Mouse (Mus musculus) megakaryocyte progenitor cell, adult 5-6 weeks (primary cell): ENCODE measurements around the gene Castor2. TPM values are rescaled to one million over a fixed set of nuclear protein-coding genes. Genes with fewer than 3 reads are reported as not detected.

Experiments used
- ATAC-seq: replicated peaks from 2 replicates; pipeline ENCODE4 v1.8.0; 2016; ENCODE audit warnings: mild to moderate bottlenecking, moderate TSS enrichment, inconsistent platforms; ENCODE audit not compliant: poor library complexity
- total RNA-seq, 2 experiments: library from RNA; stranded (forward) in 1 of 2; stranded (reverse) in 1 of 2; fragments of 157-497, 149-512 nt in 1 of 2; fragments of 200-1000 nt in 1 of 2; gene quantifications; 2 replicates each; pipeline versions ENCODE4 v1.2.3 to v1.2.4; 2015 to 2017

Castor2 gene
- total RNA-seq, 2 experiments from 2014 or later = 0.54 to 2.7 TPM

DNA sequence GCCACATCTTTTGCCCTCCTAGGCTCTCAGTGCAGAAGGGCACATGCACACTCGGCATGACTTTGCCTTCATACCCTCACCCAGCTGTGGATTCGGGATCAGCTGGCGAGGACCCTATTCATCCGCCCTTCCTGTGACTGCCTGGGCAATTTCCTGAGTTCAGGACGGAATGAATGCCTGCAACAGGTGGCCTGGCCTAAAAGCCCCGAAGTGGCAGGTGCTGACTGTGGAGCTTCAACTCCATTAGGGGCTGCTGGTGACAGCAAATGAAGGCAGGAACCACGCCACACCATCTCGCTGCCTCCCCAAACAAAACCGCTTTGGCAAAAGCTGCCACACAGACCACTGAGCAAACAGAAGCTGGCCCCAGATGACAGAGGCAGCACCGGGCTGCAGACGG lies 52.4 kb downstream of the Castor2 start:
- no peak for ATAC-seq

DNA sequence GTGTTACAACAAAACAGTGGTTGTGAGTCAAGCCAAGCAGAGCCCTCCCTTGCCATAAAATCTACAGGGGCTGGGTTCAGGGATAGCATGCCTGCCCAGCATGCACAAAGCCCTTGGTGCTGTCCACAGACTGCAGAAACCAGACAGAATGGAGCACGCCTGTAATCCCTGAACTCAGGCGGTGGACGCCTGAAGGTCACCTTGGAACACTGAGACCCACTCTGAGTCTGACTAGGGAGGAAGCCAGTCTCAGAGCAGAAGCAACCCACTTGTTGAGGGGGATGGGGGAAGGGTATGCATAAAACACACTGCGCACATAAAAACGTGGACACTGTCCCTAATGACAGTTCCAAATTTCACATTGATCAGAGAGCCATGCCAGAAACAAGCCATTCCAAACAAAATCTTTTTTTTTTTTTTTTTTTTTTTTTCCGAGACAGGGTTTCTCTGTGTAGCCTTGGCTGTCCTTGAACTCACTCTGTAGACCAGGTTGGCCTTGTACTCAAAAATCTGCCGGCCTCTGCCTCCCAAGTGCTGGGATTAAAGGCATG lies 56.5 kb downstream of the Castor2 start:
- no peak for ATAC-seq

DNA sequence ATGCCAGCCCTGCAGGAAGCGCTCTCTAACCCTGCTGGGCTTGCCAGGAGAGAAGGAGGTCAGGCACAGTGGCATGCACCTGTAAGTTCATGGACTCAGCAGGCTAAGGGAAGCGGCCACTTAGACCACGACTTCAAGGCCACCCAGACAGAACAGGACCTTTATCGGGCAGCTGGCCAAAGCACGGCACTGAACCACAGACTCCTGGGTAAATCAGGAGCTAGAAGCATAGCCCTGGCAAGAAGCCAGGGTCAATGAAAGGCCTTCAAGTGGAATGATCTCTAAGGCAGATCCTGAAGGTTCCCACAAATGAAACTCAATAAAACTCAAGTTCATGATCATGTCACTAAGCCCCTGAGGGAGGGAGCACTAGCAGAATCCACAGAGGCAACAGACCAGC lies 65.2 kb downstream of the Castor2 start:
- no peak for ATAC-seq

GRCm38 (mm10) chr5:134166642-134167041 lies 67.1 kb downstream of the Castor2 start:
- no peak for ATAC-seq

- ATAC-seq = no peak
Observed at GRCm38 (mm10) chr5:134168033-134168432, 68.5 kb downstream of the Castor2 start.

DNA sequence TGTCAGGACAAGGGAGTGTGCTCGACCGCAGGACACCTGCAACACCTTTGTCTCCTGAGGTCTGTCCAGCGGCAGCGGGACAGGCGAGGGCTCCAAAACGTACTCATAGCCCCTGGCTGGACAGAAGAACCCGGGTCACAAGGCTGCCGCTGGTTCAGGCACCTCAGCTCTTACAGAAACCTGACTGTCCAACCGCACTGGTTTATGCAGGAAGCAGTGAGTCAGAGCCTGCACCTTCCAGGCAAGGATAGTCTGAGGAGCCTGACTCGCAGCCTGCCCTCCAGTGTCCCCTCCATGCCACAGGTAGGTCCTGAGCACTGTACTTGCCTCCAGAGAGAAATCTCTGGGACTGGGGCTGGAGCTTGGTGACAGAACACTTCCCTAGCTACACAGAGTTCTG lies 69.7 kb downstream of the Castor2 start:
- no peak for ATAC-seq

GRCm38 (mm10) chr5:134170167-134170566 lies 70.7 kb downstream of the Castor2 start:
- ATAC-seq = no peak

DNA sequence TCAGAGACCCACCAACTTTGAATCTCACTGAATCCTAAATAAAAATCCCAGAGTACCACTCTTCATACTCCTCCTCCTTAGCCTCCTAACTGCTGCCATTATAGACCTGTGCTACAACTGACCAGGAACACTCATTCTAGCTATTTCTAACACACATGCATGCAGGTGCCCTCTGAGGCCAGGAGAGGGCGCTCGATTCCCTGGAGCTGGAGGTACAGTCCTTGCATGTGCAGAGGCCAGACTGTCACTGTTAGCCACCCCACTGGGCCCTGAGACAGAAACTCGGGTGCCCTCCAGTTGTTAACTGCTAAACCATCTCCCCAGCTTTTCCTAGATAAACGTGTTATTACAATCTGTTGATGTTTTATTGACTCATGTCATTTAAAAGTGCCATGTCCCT lies 73.7 kb downstream of the Castor2 start:
- peak; percentile 79 for ATAC-seq

GRCm38 (mm10) chr5:134175696-134176095 lies 76.2 kb downstream of the Castor2 start:
- ATAC-seq = no peak

- ATAC-seq = peak; percentile 84
Observed at GRCm38 (mm10) chr5:134176169-134176881, 76.8 kb downstream of the Castor2 start, which contains the start of gene Rcc1l. Gene Rcc1l (minus strand): TSS chr5:134176774.

DNA sequence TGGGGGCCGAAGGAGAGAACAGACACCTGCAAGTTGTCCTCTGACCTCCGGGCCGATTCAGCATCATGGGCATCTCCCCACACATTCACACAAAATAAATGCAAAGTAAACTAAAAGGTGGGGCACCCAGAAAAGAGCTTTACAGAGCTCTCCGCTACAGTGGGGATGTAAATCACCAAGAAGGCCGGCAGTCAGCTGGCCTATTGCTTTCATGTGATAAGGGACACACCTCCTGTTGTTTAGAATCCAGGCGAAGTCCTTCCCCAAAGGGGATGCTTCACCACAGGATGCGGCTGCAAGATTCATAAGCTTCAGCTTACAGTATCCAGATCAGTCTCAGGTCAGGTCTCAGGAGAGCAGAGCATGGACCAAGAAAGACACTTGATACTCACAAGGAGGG lies 79.0 kb downstream of the Castor2 start:
- no peak for ATAC-seq

DNA sequence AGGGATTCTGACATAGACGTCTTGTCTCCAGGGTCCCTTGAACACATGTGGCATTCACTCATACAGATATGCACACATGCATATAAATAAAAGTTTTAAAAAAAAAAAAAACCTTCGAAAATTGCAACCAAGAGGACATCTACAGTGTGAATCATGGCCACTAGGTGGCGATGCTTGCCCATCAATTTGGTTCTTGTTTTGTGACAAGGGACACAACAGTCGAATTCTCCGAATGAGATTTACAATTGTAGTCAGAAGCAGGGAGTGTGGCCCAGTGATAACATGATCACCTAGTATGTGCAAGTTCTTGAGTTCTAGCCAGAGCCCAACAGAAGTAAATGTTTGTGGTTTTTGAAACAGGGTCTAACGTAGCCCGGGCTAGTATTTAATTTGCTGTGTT lies 80.4 kb downstream of the Castor2 start:
- ATAC-seq = peak; percentile 35

GRCm38 (mm10) chr5:134182172-134182571 lies 82.7 kb downstream of the Castor2 start:
- ATAC-seq = no peak

- ATAC-seq = no peak
Observed at GRCm38 (mm10) chr5:134182735-134183134, 83.2 kb downstream of the Castor2 start.

GRCm38 (mm10) chr5:134183162-134183561 lies 83.7 kb downstream of the Castor2 start:
- no peak for ATAC-seq

- ATAC-seq = peak; percentile 83
Observed at GRCm38 (mm10) chr5:134183880-134184808, 84.6 kb downstream of the Castor2 start, which contains the start of gene Gtf2ird2. Gene Gtf2ird2 (plus strand): TSS chr5:134184019.

- ATAC-seq = no peak
Observed at GRCm38 (mm10) chr5:134186059-134186458, 86.5 kb downstream of the Castor2 start.

DNA sequence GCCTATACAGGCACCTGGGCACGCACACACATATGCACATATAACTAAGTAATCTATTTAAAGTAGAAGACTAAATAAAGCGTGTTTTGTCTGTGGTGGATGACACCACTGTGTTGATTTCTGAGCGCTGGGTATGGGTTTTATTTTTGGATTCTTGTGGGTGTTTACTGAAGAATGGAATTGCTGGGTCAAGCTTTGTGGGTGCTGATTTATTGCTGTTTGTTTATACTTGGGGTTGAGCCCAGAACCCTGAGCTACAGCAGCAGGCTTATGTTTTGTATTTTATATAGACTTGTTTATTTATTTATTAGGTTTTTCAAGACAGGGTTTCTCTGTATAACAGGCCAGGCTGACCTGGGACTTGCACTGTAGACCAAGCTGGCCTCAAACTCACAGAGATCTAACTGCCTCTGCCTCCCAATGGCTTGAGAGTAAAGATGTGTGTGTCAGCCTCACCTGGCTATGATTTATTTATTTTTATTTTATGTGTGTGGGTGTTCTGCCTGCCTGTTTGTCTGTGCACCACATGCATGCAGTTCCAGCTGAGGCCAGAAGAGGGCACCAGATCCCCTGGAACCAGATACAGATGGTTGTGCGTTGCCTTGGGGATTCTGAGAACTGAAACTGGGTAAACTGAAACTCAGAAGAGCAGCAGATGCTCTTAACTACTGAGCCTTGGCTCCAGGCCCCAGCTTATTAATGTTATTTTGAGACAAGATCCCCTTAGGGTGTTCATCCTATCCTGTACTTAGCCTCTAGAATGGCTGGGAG lies 87.6 kb downstream of the Castor2 start:
- ATAC-seq = peak; percentile 49

- ATAC-seq = peak; percentile 49
Observed at GRCm38 (mm10) chr5:134188571-134188970, 89.1 kb downstream of the Castor2 start.

DNA sequence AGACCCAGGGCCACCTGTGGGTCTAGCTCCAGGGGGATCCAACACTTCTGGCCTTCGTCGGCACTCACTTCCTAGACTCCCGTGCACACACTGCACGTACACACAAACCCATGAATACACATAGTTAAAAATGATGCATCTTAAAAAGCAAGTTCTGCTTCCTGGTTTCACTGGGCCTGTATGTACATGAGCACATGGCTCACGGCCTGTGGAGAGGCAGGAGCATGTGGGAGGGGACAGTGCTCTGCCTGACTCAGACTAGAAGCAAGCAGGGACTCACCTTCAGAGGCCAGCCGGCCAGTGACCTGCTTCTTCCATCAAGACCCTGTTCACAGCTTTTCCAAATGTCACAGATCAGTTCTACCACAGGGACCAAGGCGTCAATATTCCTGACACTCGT lies 94.2 kb downstream of the Castor2 start:
- peak; percentile 49; the same call in 1 of the 2 replicates for ATAC-seq
